In genomic region chr4:39556101-39556763, GRCm38 (mm10) we compare ENCODE assay signal across 28 mouse cellular contexts.
DNase-seq lines count a peak whose midpoint lies in the region; ATAC-seq and TF ChIP-seq lines count a peak whose summit lies in the region.
"Had no signal": no experiment of that assay in that cellular context is flagged by ENCODE, and none has a peak within 500 bp of the region (broad histone marks: within the 10 kb centered on the region; RNA-seq: fewer than 3 reads in every experiment).

No protein-coding gene starts in this region.

- H3K36me3 ChIP-seq in ES-Bruce4 (ENCODE audit: control insufficient read depth, insufficient read depth, low read length, poor library complexity, severe bottlenecking), result no peaks in the 10 kb centered on the region
- no peaks in the 10 kb centered on the region for H3K36me3 ChIP-seq in ES-E14 (ENCODE audit: control insufficient read depth, insufficient read depth, low read length, poor library complexity, severe bottlenecking)
- no peaks in the 10 kb centered on the region for H3K36me3 ChIP-seq in intestine, embryonic 16.5 days (ENCODE audit: control insufficient read depth, insufficient read depth, low read length)
- H3K36me3 ChIP-seq: embryonic facial prominence, embryonic 12.5 days; embryonic facial prominence, embryonic 15.5 days; G1E; hindbrain, embryonic 12.5 days; hindbrain, embryonic 15.5 days; intestine, embryonic 15.5 days had no signal

- no peak for ATAC-seq in intestine, embryonic 16.5 days
- ATAC-seq: activated CD4-positive, CD25-positive, alpha-beta regulatory T cell, adult 4 months; forebrain, embryonic 14.5 days; forebrain, postnatal 0 days; intestine, embryonic 15.5 days; Patski had no signal

- H3K9me3 ChIP-seq in ES-Bruce4 (replicated peaks; ENCODE audit: control insufficient read depth, insufficient read depth, low read length, poor library complexity, severe bottlenecking) (no peaks in the 10 kb centered on the region), ES-E14 (ENCODE audit: control insufficient read depth, insufficient read depth, low read depth, low read length) (no peaks in the 10 kb centered on the region)
- no peaks in the 10 kb centered on the region for H3K9me3 ChIP-seq in intestine, embryonic 16.5 days (ENCODE audit: control insufficient read depth, low read length)
- H3K9me3 ChIP-seq: embryonic facial prominence, embryonic 12.5 days; embryonic facial prominence, embryonic 15.5 days; G1E; hindbrain, embryonic 12.5 days; hindbrain, embryonic 15.5 days; intestine, embryonic 15.5 days had no signal

- TF ChIP-seq CTCF in left cerebral cortex, adult 2 months (IDR thresholded peaks at IDR 0.05), result no peak
- no peak for TF ChIP-seq CTCF in ES-Bruce4 (IDR thresholded peaks at IDR 0.05; ENCODE audit: low read depth, low read length)

- H3K9ac ChIP-seq in ES-Bruce4 (ENCODE audit: low read depth, poor library complexity, severe bottlenecking) (no peak overlapping the region), ES-E14 (ENCODE audit: insufficient read depth, low read depth, low read length, poor library complexity, severe bottlenecking) (no peak overlapping the region)
- H3K9ac ChIP-seq in intestine, embryonic 16.5 days (ENCODE audit: low read depth, low read length), result no peak overlapping the region
- H3K9ac ChIP-seq: embryonic facial prominence, embryonic 12.5 days; embryonic facial prominence, embryonic 15.5 days; forebrain, postnatal 0 days; hindbrain, embryonic 12.5 days; hindbrain, embryonic 15.5 days; intestine, embryonic 15.5 days had no signal

- WGBS in intestine, embryonic 16.5 days, result 88% methylated on average over 3 of the region's 3 CpGs

- DNase-seq in left cerebral cortex, adult 2 months (ENCODE audit: extremely low spot score in 1 of 2, low spot score in 2 of 2), result no peak
- no peak for DNase-seq in left cerebral cortex, adult 18-20 months (ENCODE audit: low spot score in 2 of 2)
- peak; percentile 21 for DNase-seq in ES-E14 (ENCODE audit: low read depth, low spot score)
- DNase-seq in brain, adult 2 months (ENCODE audit: low read depth, low spot score), result peak; percentile 42
- DNase-seq in cerebellum, adult 11-12 months, result no peak
- DNase-seq: adrenal gland, adult 8-10 months; adrenal gland, postnatal 25 days; B cell, adult 2 months; cerebellum, adult 2 months; cerebellum, adult 9-11 months; cerebellum, postnatal 25 days; forebrain, postnatal 0 days; gastrocnemius, postnatal 10 days; gastrocnemius, postnatal 36 days; heart, adult 11 months had no signal

- peak overlapping the region; percentile 50 for H3K27ac ChIP-seq in left cerebral cortex, adult 2 months
- peak overlapping the region; percentile 51 for H3K27ac ChIP-seq in ES-Bruce4 (ENCODE audit: insufficient read depth, low read length)
- no peak overlapping the region for H3K27ac ChIP-seq in ES-E14 (ENCODE audit: insufficient read depth, low read depth, low read length, poor library complexity, severe bottlenecking)
- no peak overlapping the region for H3K27ac ChIP-seq in intestine, embryonic 16.5 days (ENCODE audit: low read length)
- H3K27ac ChIP-seq: embryonic facial prominence, embryonic 12.5 days; embryonic facial prominence, embryonic 15.5 days; hindbrain, embryonic 12.5 days; hindbrain, embryonic 15.5 days; intestine, embryonic 15.5 days had no signal

- in situ Hi-C loops in ES-E14 (cut with MboI; ENCODE audit: low sequenced_read_pairs in 2 of 2, unreplicated experiment in 2 of 2), result no loop called here

- no peaks in the 10 kb centered on the region for H3K4me1 ChIP-seq in ES-Bruce4 (ENCODE audit: control insufficient read depth, insufficient read depth, low read length)
- peaks cover 0 to 3% of the 10 kb centered on the region in 2 experiments; a peak in 1 of 4 replicates for H3K4me1 ChIP-seq in ES-E14 (ENCODE audit: control insufficient read depth in 2 of 2, insufficient read depth in 2 of 2, low read length in 2 of 2, poor library complexity in 1 of 2)
- H3K4me1 ChIP-seq in intestine, embryonic 16.5 days (ENCODE audit: control insufficient read depth, insufficient read depth, low read length), result no peaks in the 10 kb centered on the region
- H3K4me1 ChIP-seq: embryonic facial prominence, embryonic 12.5 days; embryonic facial prominence, embryonic 15.5 days; hindbrain, embryonic 12.5 days; hindbrain, embryonic 15.5 days; intestine, embryonic 15.5 days had no signal

- TF ChIP-seq EP300 in ES-Bruce4 (IDR thresholded peaks at IDR 0.05; ENCODE audit: insufficient read depth, low read depth, low read length), result no peak

- TF ChIP-seq POLR2A in ES-Bruce4 (IDR thresholded peaks at IDR 0.05; ENCODE audit: insufficient read depth, low read length), result no peak

- H3K4me2 ChIP-seq in intestine, embryonic 16.5 days (ENCODE audit: low read depth, low read length), result no peak overlapping the region
- H3K4me2 ChIP-seq: embryonic facial prominence, embryonic 12.5 days; embryonic facial prominence, embryonic 15.5 days; heart, embryonic 11.5 days; hindbrain, embryonic 12.5 days; hindbrain, embryonic 15.5 days; intestine, embryonic 15.5 days had no signal

- intact Hi-C loops in left cerebral cortex, adult 2 months (cut with DNase I), result loop anchor here (5.0 to 10.0 kb wide), 2 partner anchors 359 to 439 kb away; no protein-coding TSS in a partner anchor

- H3K4me3 ChIP-seq in left cerebral cortex, adult 2 months, result no peak overlapping the region
- H3K4me3 ChIP-seq in ES-Bruce4 (ENCODE audit: low read depth, low read length) (no peak overlapping the region), ES-E14 (ENCODE audit: insufficient read depth in 1 of 2, low read depth in 1 of 2, low read length in 2 of 2, poor library complexity in 1 of 2, severe bottlenecking in 1 of 2) (no peak overlapping the region)
- no peak overlapping the region for H3K4me3 ChIP-seq in intestine, embryonic 16.5 days (ENCODE audit: low read length)
- H3K4me3 ChIP-seq: embryonic facial prominence, embryonic 12.5 days; embryonic facial prominence, embryonic 15.5 days; hindbrain, embryonic 12.5 days; hindbrain, embryonic 15.5 days; intestine, embryonic 15.5 days had no signal

- H3K27me3 ChIP-seq in ES-Bruce4 (ENCODE audit: control insufficient read depth, insufficient read depth, low read length, poor library complexity, severe bottlenecking), result no peaks in the 10 kb centered on the region
- no peaks in the 10 kb centered on the region for H3K27me3 ChIP-seq in intestine, embryonic 16.5 days (replicated peaks; ENCODE audit: control insufficient read depth, insufficient read depth, low read length)
- H3K27me3 ChIP-seq: CH12.LX; embryonic facial prominence, embryonic 12.5 days; embryonic facial prominence, embryonic 15.5 days; hindbrain, embryonic 12.5 days; hindbrain, embryonic 15.5 days; intestine, embryonic 15.5 days; Patski had no signal

TF ChIP-seq in ES-E14, 5 proteins besides CTCF, POLR2A, EP300 and RAD21:
- no peak for TF ChIP-seq MAFK (IDR thresholded peaks at IDR 0.05; ENCODE audit: insufficient read depth, low read depth, low read length)
- TF ChIP-seq CHD2 (IDR thresholded peaks at IDR 0.05; ENCODE audit: low read depth, low read length), result no peak
- no peak for TF ChIP-seq HCFC1 (IDR thresholded peaks at IDR 0.05; ENCODE audit: borderline replicate concordance, insufficient read depth, low read length)
- TF ChIP-seq ZC3H11A (IDR thresholded peaks at IDR 0.05; ENCODE audit: borderline replicate concordance, low read depth, low read length), result no peak
- no peak for TF ChIP-seq ZNF384 (IDR thresholded peaks at IDR 0.05; ENCODE audit: low read depth, low read length)

Comparison
In these comparisons a context has a peak if more than half of its experiments do, and no peak if none do; other contexts are left out.
1. DNase-seq: peak in ES-E14 (single experiment) and brain, adult 2 months (single experiment); none in left cerebral cortex, adult 2 months (0 of 2), left cerebral cortex, adult 18-20 months (0 of 2) and cerebellum, adult 11-12 months (single experiment).
2. H3K27ac ChIP-seq: peak in left cerebral cortex, adult 2 months (single experiment) and ES-Bruce4 (single experiment); none in ES-E14 (single experiment) and intestine, embryonic 16.5 days (single experiment).